Mouse (Mus musculus) hindbrain, embryonic 14.5 days (tissue): ENCODE measurements around the gene Wdr77. TPM values are rescaled to one million over a fixed set of nuclear protein-coding genes. Genes with fewer than 3 reads are reported as not detected.
"Not testable (repeated sequence)": the region's sequence is repeated elsewhere in the genome, so short reads cannot be mapped to it uniquely, and the experiment has no call there.

ENCODE experiments used
- ATAC-seq: fragments of 200-750 bp; cut with Nextera tagmentation; 2 replicates; pipeline ENCODE4 v1.8.0; 2017; ENCODE audit warnings: moderate number of reproducible peaks, mild to moderate bottlenecking, moderate TSS enrichment, moderate library complexity; ENCODE audit not compliant: low FRiP score
- DNase-seq: peaks from one replicate; pipeline ENCODE4 v3.0.0-alpha.2; 2015; ENCODE audit warnings: low spot score
- H3K27ac ChIP-seq: fragments of 300-500 bp; sonication (generic); 2 replicates; pipeline ENCODE4 v1.5.1; 2014; ENCODE audit warnings: mild to moderate bottlenecking, moderate library complexity
- H3K27me3 ChIP-seq: fragments of 300-500 bp; sonication (generic); 2 replicates; pipeline ENCODE4 v1.6.1; 2014; ENCODE audit warnings: mild to moderate bottlenecking, low read length, mixed read lengths; ENCODE audit not compliant: control insufficient read depth, insufficient read depth
- H3K36me3 ChIP-seq: fragments of 300-500 bp; sonication (generic); replicated peaks from 2 replicates; pipeline ENCODE4 v1.6.1; 2014; ENCODE audit not compliant: control insufficient read depth, insufficient read depth
- H3K4me1 ChIP-seq: fragments of 300-500 bp; sonication (generic); replicated peaks from 2 replicates; pipeline ENCODE4 v1.6.1; 2014; ENCODE audit warnings: antibody characterized with exemption, low read length, mixed read lengths; ENCODE audit not compliant: control insufficient read depth, insufficient read depth
- H3K4me2 ChIP-seq: fragments of 300-500 bp; sonication (generic); replicated peaks from 2 replicates; pipeline ENCODE4 v1.6.1; 2014; ENCODE audit warnings: mild to moderate bottlenecking, moderate library complexity
- H3K4me3 ChIP-seq: fragments of 300-500 bp; sonication (generic); replicated peaks from 2 replicates; pipeline ENCODE4 v1.5.1; 2014; ENCODE audit warnings: mild to moderate bottlenecking, low read length
- H3K9ac ChIP-seq: fragments of 300-500 bp; sonication (generic); 2 replicates; pipeline ENCODE4 v1.6.1; 2014
- H3K9me3 ChIP-seq: fragments of 300-500 bp; sonication (generic); 2 replicates; pipeline ENCODE4 v1.6.1; 2016; ENCODE audit warnings: low read length; ENCODE audit not compliant: control insufficient read depth
- WGBS: fragments of 180-500 bp; shearing (Covaris S2); extraction: QIAGEN DNeasy Blood & Tissue Kit; methylation state at CpG from one replicate; pipeline ENCODE4 v1.1.7; 2014; 5-methylcytosine and 5-hydroxymethylcytosine counted together
- polyA plus RNA-seq: library from polyadenylated mRNA; unstranded; fragments of >200 nt; fragmentation: Nextera tagmentation; extraction: Ambion mirVana; gene quantifications from 2 replicates; pipeline ENCODE4 v1.2.1, GENCODE M21; 2014

Gene Wdr77
- polyA plus RNA-seq, 1 experiment from 2014 or later, result 86.2 TPM

GRCm38 (mm10) chr3:105920743-105921142 lies 38.4 kb upstream of the Wdr77 start:
- DNase-seq, H3K27me3 ChIP-seq, H3K9me3 ChIP-seq, ATAC-seq, H3K4me1 ChIP-seq, H3K9ac ChIP-seq, H3K4me3 ChIP-seq, H3K27ac ChIP-seq, H3K4me2 ChIP-seq, H3K36me3 ChIP-seq: not testable (repeated sequence)

- Histone ChIP-seq H3K9me3 (no peaks in the 10 kb centered on the region), H3K27me3 (no peaks in the 10 kb centered on the region), H3K36me3 (no peaks in the 10 kb centered on the region), H3K4me2 (no peak overlapping the region), H3K4me1 (no peaks in the 10 kb centered on the region), H3K27ac (no peak overlapping the region), H3K4me3 (no peak overlapping the region), H3K9ac (no peak overlapping the region)
- WGBS, result 82% methylated on average over 2 of the region's 2 CpGs
- DNase-seq (no peak), ATAC-seq (no peak)
These were observed 37.2 kb upstream of the Wdr77 start for GRCm38 (mm10) chr3:105921959-105922358.

GRCm38 (mm10) chr3:105924616-105925015 lies 34.6 kb upstream of the Wdr77 start:
- Histone ChIP-seq H3K27me3 (no peaks in the 10 kb centered on the region), H3K4me3 (no peak overlapping the region), H3K4me1 (no peaks in the 10 kb centered on the region), H3K4me2 (no peak overlapping the region), H3K36me3 (no peaks in the 10 kb centered on the region), H3K9me3 (no peaks in the 10 kb centered on the region), H3K27ac (no peak overlapping the region), H3K9ac (no peak overlapping the region)
- 91% methylated on average over 9 of the region's 9 CpGs for whole genome bisulfite sequencing
- ATAC-seq (no peak), DNase-seq (no peak)

GRCm38 (mm10) chr3:105927561-105928194 lies 31.5 kb upstream of the Wdr77 start:
- no peak for ATAC-seq
- Histone ChIP-seq H3K4me2 (no peak overlapping the region), H3K4me3 (no peak overlapping the region), H3K27ac (no peak overlapping the region), H3K9me3 (no peaks in the 10 kb centered on the region), H3K27me3 (no peaks in the 10 kb centered on the region), H3K9ac (no peak overlapping the region), H3K4me1 (no peaks in the 10 kb centered on the region), H3K36me3 (no peaks in the 10 kb centered on the region)
- 84% methylated on average over 7 of the region's 7 CpGs for WGBS
- no peak for DNase-seq

GRCm38 (mm10) chr3:105928195-105928569 lies 31.0 kb upstream of the Wdr77 start:
- Histone ChIP-seq H3K27me3 (no peaks in the 10 kb centered on the region), H3K4me3 (no peak overlapping the region), H3K36me3 (no peaks in the 10 kb centered on the region), H3K4me2 (no peak overlapping the region), H3K4me1 (no peaks in the 10 kb centered on the region), H3K9ac (no peak overlapping the region), H3K9me3 (no peaks in the 10 kb centered on the region), H3K27ac (no peak overlapping the region)
- WGBS, result 87% methylated on average over 3 of the region's 3 CpGs
- ATAC-seq, result no peak
- no peak for DNase-seq

GRCm38 (mm10) chr3:105928781-105929180 lies 30.4 kb upstream of the Wdr77 start:
- Histone ChIP-seq H3K27ac (no peak overlapping the region), H3K9ac (no peak overlapping the region), H3K9me3 (no peaks in the 10 kb centered on the region), H3K27me3 (no peaks in the 10 kb centered on the region), H3K36me3 (no peaks in the 10 kb centered on the region), H3K4me1 (no peaks in the 10 kb centered on the region), H3K4me3 (no peak overlapping the region), H3K4me2 (no peak overlapping the region)
- ATAC-seq, result no peak
- no peak for DNase-seq
- WGBS, result 88% methylated on average over 6 of the region's 6 CpGs

GRCm38 (mm10) chr3:105929821-105930220 lies 29.3 kb upstream of the Wdr77 start:
- H3K4me3 ChIP-seq, result no peak overlapping the region
- no peak overlapping the region for H3K9ac ChIP-seq
- DNase-seq (no peak), ATAC-seq (no peak)
- no peak overlapping the region for H3K4me2 ChIP-seq
- H3K27me3 ChIP-seq, result no peaks in the 10 kb centered on the region
- H3K36me3 ChIP-seq, result no peaks in the 10 kb centered on the region; the same call in 1 of the 2 replicates
- H3K27ac ChIP-seq, result no peak overlapping the region
- 81% methylated on average over 7 of the region's 7 CpGs for WGBS
- no peaks in the 10 kb centered on the region for H3K4me1 ChIP-seq
- no peaks in the 10 kb centered on the region for H3K9me3 ChIP-seq

- Histone ChIP-seq H3K9ac (no peak overlapping the region), H3K9me3 (no peaks in the 10 kb centered on the region), H3K36me3 (no peaks in the 10 kb centered on the region; the same call in 1 of the 2 replicates), H3K4me2 (no peak overlapping the region), H3K4me3 (no peak overlapping the region), H3K27ac (no peak overlapping the region), H3K4me1 (no peaks in the 10 kb centered on the region), H3K27me3 (no peaks in the 10 kb centered on the region)
- 95% methylated on average over 2 of the region's 2 CpGs for WGBS
- DNase-seq (no peak), ATAC-seq (no peak)
These were observed 28.1 kb upstream of the Wdr77 start for GRCm38 (mm10) chr3:105931095-105931494.

GRCm38 (mm10) chr3:105932240-105933071 lies 26.7 kb upstream of the Wdr77 start, which contains the start of gene I830077J02Rik:
TSS of gene I830077J02Rik (minus strand) at chr3:105932664.
- Histone ChIP-seq H3K9me3 (no peaks in the 10 kb centered on the region), H3K4me1 (no peaks in the 10 kb centered on the region), H3K9ac (no peak within 1 kb of the TSS), H3K4me3 (no peak within 1 kb of the TSS), H3K27me3 (no peaks in the 10 kb centered on the region), H3K27ac (no peak within 1 kb of the TSS), H3K4me2 (no peak within 1 kb of the TSS), H3K36me3 (no peaks in the 10 kb centered on the region; the same call in none of the 2 replicates)
- ATAC-seq (no peak), DNase-seq (no peak)
- 89% methylated on average over 8 of the region's 8 CpGs for WGBS
